Mouse (Mus musculus): Measurements from ENCODE around the gene Eddm3b. TPM values are rescaled to one million over a fixed set of nuclear protein-coding genes. Genes with fewer than 3 reads are reported as not detected.
"Not testable (repeated sequence)": the region's sequence is repeated elsewhere in the genome, so short reads cannot be mapped to it uniquely, and the experiment has no call there.

Gene Eddm3b
- polyA plus RNA-seq, 1 experiment from 2014 or later = not detected

GRCm38 (mm10) chr14:51156736-51157068 lies 42.5 kb downstream of the Eddm3b start:
- H3K4me3 ChIP-seq = no peak overlapping the region
- H3K9me3 ChIP-seq (replicated peaks) = no peaks in the 10 kb centered on the region
- no peak for DNase-seq (ENCODE audit: low spot score)
- no peaks in the 10 kb centered on the region for H3K27me3 ChIP-seq (ENCODE audit: low read depth, poor library complexity, severe bottlenecking)
- H3K27ac ChIP-seq = no peak overlapping the region
- H3K36me3 ChIP-seq = no peaks in the 10 kb centered on the region
- H3K4me1 ChIP-seq = no peaks in the 10 kb centered on the region
- 55% methylated on average over 4 of the region's 4 CpGs for WGBS

DNA sequence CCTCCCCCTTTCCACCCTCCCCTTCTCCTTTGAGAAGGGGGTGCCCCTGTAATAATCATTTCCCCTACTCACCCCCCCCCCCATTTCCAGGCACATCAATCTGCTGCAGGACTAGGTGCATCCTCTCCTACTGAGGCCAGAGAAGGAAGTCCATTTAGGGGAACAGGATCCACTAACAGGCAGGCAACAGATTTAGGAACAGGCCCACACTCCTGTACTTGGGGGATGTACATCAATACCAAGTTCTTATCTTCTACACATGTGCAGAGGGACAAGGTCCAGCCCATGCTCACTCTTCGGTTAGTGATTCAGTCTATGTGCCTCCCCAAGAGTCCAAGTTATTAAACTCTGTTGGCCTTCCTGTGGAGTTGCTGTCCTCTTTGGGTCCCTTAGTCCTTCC lies 42.8 kb downstream of the Eddm3b start:
- no peaks in the 10 kb centered on the region for H3K4me1 ChIP-seq

DNA sequence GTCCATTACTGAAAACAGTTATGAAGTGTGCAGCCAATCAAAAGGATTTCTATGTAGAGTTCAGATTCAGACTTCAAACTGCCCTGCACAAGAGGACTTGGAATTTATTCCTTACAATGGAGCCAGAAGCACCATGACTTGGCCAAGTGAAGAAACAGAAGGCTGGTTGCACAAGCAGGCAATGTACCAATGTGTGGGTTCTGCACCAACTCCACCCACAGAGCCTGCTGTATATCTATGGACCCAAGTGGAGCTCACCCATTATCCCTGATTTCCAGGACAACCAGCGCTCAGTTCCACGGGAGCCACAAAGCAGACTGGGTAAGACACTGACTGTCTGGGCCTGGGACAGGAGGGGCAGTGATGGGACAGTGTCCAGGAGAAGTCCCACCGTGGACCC lies 47.8 kb downstream of the Eddm3b start, which contains the start of gene Rnase2b:
TSS of gene Rnase2b (plus strand) at position 285 of the 400 bp plus-strand sequence.
- H3K27me3 ChIP-seq (ENCODE audit: low read depth, poor library complexity, severe bottlenecking); H3K4me1 ChIP-seq; DNase-seq (ENCODE audit: low spot score); H3K27ac ChIP-seq; H3K36me3 ChIP-seq; H3K4me3 ChIP-seq; H3K9me3 ChIP-seq (replicated peaks): not testable (repeated sequence)
- 90% methylated on average over 3 of the region's 3 CpGs for WGBS

More for the DNA sequence above, 42.8 kb downstream of the Eddm3b start:
- H3K4me3 ChIP-seq = no peak overlapping the region
- no peak overlapping the region for H3K27ac ChIP-seq
- no peaks in the 10 kb centered on the region for H3K27me3 ChIP-seq (ENCODE audit: low read depth, poor library complexity, severe bottlenecking)
- DNase-seq (ENCODE audit: low spot score) = no peak
- 91% methylated on average over 1 of the region's 1 CpGs for WGBS
- no peaks in the 10 kb centered on the region for H3K9me3 ChIP-seq (replicated peaks)
- no peaks in the 10 kb centered on the region for H3K36me3 ChIP-seq

DNA sequence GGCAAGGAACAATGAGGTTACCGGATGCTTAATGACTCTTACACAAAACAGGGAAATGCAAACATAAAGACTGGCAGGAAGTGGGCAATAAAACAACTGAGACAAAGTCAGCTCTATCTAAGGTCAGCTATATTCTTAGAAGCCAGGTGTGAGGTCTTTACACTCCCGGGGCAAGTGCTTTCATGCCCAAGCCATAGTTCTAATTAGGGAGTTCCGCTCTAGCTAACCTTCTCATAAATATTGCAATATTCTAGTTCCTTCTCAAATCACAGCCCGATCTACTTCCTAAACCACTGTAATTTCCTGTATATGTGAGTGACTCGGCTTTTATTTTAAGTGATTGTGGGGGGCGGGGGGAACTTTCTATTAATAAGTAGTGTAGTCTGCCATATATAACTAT lies 49.1 kb downstream of the Eddm3b start:
- not testable (repeated sequence) for H3K27ac ChIP-seq; H3K9me3 ChIP-seq (replicated peaks); H3K4me3 ChIP-seq; H3K27me3 ChIP-seq (ENCODE audit: low read depth, poor library complexity, severe bottlenecking); H3K4me1 ChIP-seq; DNase-seq (ENCODE audit: low spot score); H3K36me3 ChIP-seq
- 92% methylated on average over 6 of the region's 6 CpGs for WGBS

- H3K4me3 ChIP-seq = no peak overlapping the region
- no peaks in the 10 kb centered on the region for H3K9me3 ChIP-seq (replicated peaks)
- H3K36me3 ChIP-seq = no peaks in the 10 kb centered on the region
- H3K27ac ChIP-seq = no peak overlapping the region
- no peak for DNase-seq (ENCODE audit: low spot score)
- WGBS = 100% methylated on average over 1 of the region's 1 CpGs
- no peaks in the 10 kb centered on the region for H3K4me1 ChIP-seq
- no peaks in the 10 kb centered on the region for H3K27me3 ChIP-seq (ENCODE audit: low read depth, poor library complexity, severe bottlenecking)
Observed at GRCm38 (mm10) chr14:51165435-51165834, 51.2 kb downstream of the Eddm3b start.

- Histone ChIP-seq H3K4me1 (no peaks in the 10 kb centered on the region), H3K4me3 (no peak overlapping the region), H3K27ac (no peak overlapping the region), H3K36me3 (no peaks in the 10 kb centered on the region), H3K27me3 (ENCODE audit: low read depth, poor library complexity, severe bottlenecking) (no peaks in the 10 kb centered on the region), H3K9me3 (replicated peaks) (no peaks in the 10 kb centered on the region)
- DNase-seq (ENCODE audit: low spot score) = no peak
Observed at GRCm38 (mm10) chr14:51166068-51166467, 51.8 kb downstream of the Eddm3b start.

Other genes starting within 250 kb of the Eddm3b start
- gene Tep1, start 243.9 kb upstream of the Eddm3b start, polyA plus RNA-seq (2016; fragmentation: Nextera tagmentation; extraction: Ambion mirVana) = 3.8 and 5.7 TPM in 2 replicates
- gene Klhl33, start 216.9 kb upstream of the Eddm3b start, polyA plus RNA-seq (2016; fragmentation: Nextera tagmentation; extraction: Ambion mirVana) = 0.06 and 0.10 TPM in 2 replicates
- gene Osgep, start 189.5 kb upstream of the Eddm3b start, polyA plus RNA-seq (2016; fragmentation: Nextera tagmentation; extraction: Ambion mirVana) = 179 and 201 TPM in 2 replicates
- 526 and 613 TPM in 2 replicates for gene Apex1, start 189.5 kb upstream of the Eddm3b start, polyA plus RNA-seq (2016; fragmentation: Nextera tagmentation; extraction: Ambion mirVana)
- 45.4 and 51.9 TPM in 2 replicates for gene Pip4p1, start 183.6 kb upstream of the Eddm3b start, polyA plus RNA-seq (2016; fragmentation: Nextera tagmentation; extraction: Ambion mirVana)
- 88.3 and 89.7 TPM in 2 replicates for gene Pnp, start 183.3 kb upstream of the Eddm3b start, polyA plus RNA-seq (2016; fragmentation: Nextera tagmentation; extraction: Ambion mirVana)
- gene Gm49342, start 169.9 kb upstream of the Eddm3b start, polyA plus RNA-seq (2016; fragmentation: Nextera tagmentation; extraction: Ambion mirVana) = not detected in 2 replicates
- gene Pnp2, start 158.4 kb upstream of the Eddm3b start, polyA plus RNA-seq (2016; fragmentation: Nextera tagmentation; extraction: Ambion mirVana) = 0.48 and 0.65 TPM in 2 replicates
- not detected in 2 replicates for gene Rnase10, start 106.7 kb upstream of the Eddm3b start, polyA plus RNA-seq (2016; fragmentation: Nextera tagmentation; extraction: Ambion mirVana)
- gene Rnase9, start 72.6 kb upstream of the Eddm3b start, polyA plus RNA-seq (2016; fragmentation: Nextera tagmentation; extraction: Ambion mirVana) = not detected in 2 replicates
- not detected in 2 replicates for gene Rnase11, start 64.3 kb upstream of the Eddm3b start, polyA plus RNA-seq (2016; fragmentation: Nextera tagmentation; extraction: Ambion mirVana)
- gene Rnase12, start 56.8 kb upstream of the Eddm3b start, polyA plus RNA-seq (2016; fragmentation: Nextera tagmentation; extraction: Ambion mirVana) = 0.30 TPM in 1 of 2 replicates, not detected in the other
- gene Olfr750, start 40.0 kb upstream of the Eddm3b start, polyA plus RNA-seq (2016; fragmentation: Nextera tagmentation; extraction: Ambion mirVana) = not detected in 2 replicates
- gene Rnase4, start 23.3 kb upstream of the Eddm3b start, polyA plus RNA-seq (2016; fragmentation: Nextera tagmentation; extraction: Ambion mirVana) = 5.1 and 6.6 TPM in 2 replicates
- gene Ang, start 23.3 kb upstream of the Eddm3b start, polyA plus RNA-seq (2016; fragmentation: Nextera tagmentation; extraction: Ambion mirVana) = 1.5 and 1.8 TPM in 2 replicates
- gene Rnase6, start 9.5 kb downstream of the Eddm3b start, polyA plus RNA-seq (2016; fragmentation: Nextera tagmentation; extraction: Ambion mirVana) = 0.14 TPM in 1 of 2 replicates, not detected in the other
- 0.15 TPM in 1 of 2 replicates, not detected in the other for gene Rnase1, start 32.4 kb downstream of the Eddm3b start, polyA plus RNA-seq (2016; fragmentation: Nextera tagmentation; extraction: Ambion mirVana)
- gene Rnase2b, start 47.8 kb downstream of the Eddm3b start, polyA plus RNA-seq (2016; fragmentation: Nextera tagmentation; extraction: Ambion mirVana) = not detected in 2 replicates
- gene Ang2, start 84.7 kb downstream of the Eddm3b start, polyA plus RNA-seq (2016; fragmentation: Nextera tagmentation; extraction: Ambion mirVana) = not detected in 2 replicates
- gene Ear14, start 89.0 kb downstream of the Eddm3b start, polyA plus RNA-seq (2016; fragmentation: Nextera tagmentation; extraction: Ambion mirVana) = not detected in 2 replicates
- gene Rnase2a, start 141.7 kb downstream of the Eddm3b start, polyA plus RNA-seq (2016; fragmentation: Nextera tagmentation; extraction: Ambion mirVana) = not detected in 2 replicates
- not detected in 2 replicates for gene Gm7247, start 247.3 kb downstream of the Eddm3b start, polyA plus RNA-seq (2016; fragmentation: Nextera tagmentation; extraction: Ambion mirVana)